Mouse (Mus musculus) olfactory bulb, adult 2 months (tissue): Measurements from ENCODE around the gene Epb41l1. TPM values are rescaled to one million over a fixed set of nuclear protein-coding genes. Genes with fewer than 3 reads are reported as not detected.

Experiments
- H3K27ac ChIP-seq: fragments of 200-500 bp; 2 replicates; pipeline ENCODE4 v1.5.1; 2012; ENCODE audit warnings: low read depth, low read length; ENCODE audit not compliant: insufficient read depth
- H3K4me1 ChIP-seq: fragments of 200-500 bp; 2 replicates; pipeline ENCODE4 v1.6.1; 2012; ENCODE audit warnings: low read length; ENCODE audit not compliant: control insufficient read depth, insufficient read depth
- H3K4me3 ChIP-seq: fragments of 200-500 bp; 2 replicates; pipeline ENCODE4 v1.5.1; 2012; ENCODE audit warnings: mild to moderate bottlenecking, low read depth, low read length, moderate library complexity; ENCODE audit not compliant: insufficient read depth
- CTCF ChIP-seq: fragments of 200-500 bp; IDR thresholded peaks from 2 replicates; pipeline ENCODE4 v1.5.1; 2012; ENCODE audit warnings: low read depth, mild to moderate bottlenecking, low read length, moderate library complexity; ENCODE audit not compliant: insufficient read depth
- POLR2A ChIP-seq: fragments of 200-500 bp; IDR thresholded peaks from 2 replicates; pipeline ENCODE4 v1.6.1; 2012; ENCODE audit warnings: mild to moderate bottlenecking, low read depth, low read length, moderate library complexity; ENCODE audit not compliant: insufficient read depth
- WGBS: fragments of 180-500 bp; shearing (Covaris S2); methylation state at CpG from one replicate; pipeline ENCODE4 v1.1.7; 2018; 5-methylcytosine and 5-hydroxymethylcytosine counted together
- polyA plus RNA-seq: library from polyadenylated mRNA; stranded (reverse); fragments of >200 nt; gene quantifications from 2 replicates; pipeline ENCODE4 v1.2.4, GENCODE M21; 2012; ENCODE audit warnings: low replicate concordance; ENCODE audit not compliant: missing spikeins, insufficient read depth, insufficient read length

Gene Epb41l1
- polyA plus RNA-seq, 1 experiment, result 51.4 TPM

- no peak overlapping the region for H3K27ac ChIP-seq
- TF ChIP-seq POLR2A, result no peak
- H3K4me3 ChIP-seq, result no peak overlapping the region
- WGBS, result 84% methylated on average over 4 of the region's 4 CpGs
- peaks cover 2% of the 10 kb centered on the region; the same call in 1 of the 2 replicates for H3K4me1 ChIP-seq
These were observed 131.7 kb downstream of the Epb41l1 start for GRCm38 (mm10) chr2:156552421-156552820.

GRCm38 (mm10) chr2:156561808-156562207, 141.1 kb downstream of the Epb41l1 start:
- Histone ChIP-seq H3K4me3 (no peak overlapping the region), H3K27ac (no peak overlapping the region), H3K4me1 (no peaks in the 10 kb centered on the region)
- TF ChIP-seq POLR2A (no peak), CTCF (no peak)
- 93% methylated on average over 2 of the region's 2 CpGs for WGBS

- TF ChIP-seq CTCF, result no peak
- no peak for TF ChIP-seq POLR2A
- 17% methylated on average over 5 of the region's 5 CpGs for WGBS
- no peaks in the 10 kb centered on the region; the same call in 1 of the 2 replicates for H3K4me1 ChIP-seq
- peak overlapping the region; percentile 63 for H3K27ac ChIP-seq
- H3K4me3 ChIP-seq, result no peak overlapping the region
These were observed 142.8 kb downstream of the Epb41l1 start for GRCm38 (mm10) chr2:156563557-156563956.

- Histone ChIP-seq H3K4me3 (no peak overlapping the region), H3K4me1 (no peaks in the 10 kb centered on the region; the same call in 1 of the 2 replicates), H3K27ac (no peak overlapping the region)
- WGBS, result 48% methylated on average over 2 of the region's 2 CpGs
- TF ChIP-seq POLR2A (no peak), CTCF (no peak)
These were observed 145.8 kb downstream of the Epb41l1 start for GRCm38 (mm10) chr2:156566512-156566911.

- no peak for TF ChIP-seq CTCF
- no peak for TF ChIP-seq POLR2A
- no peaks in the 10 kb centered on the region; the same call in 1 of the 2 replicates for H3K4me1 ChIP-seq
- no peak overlapping the region for H3K27ac ChIP-seq
- WGBS, result 92% methylated on average over 7 of the region's 7 CpGs
- no peak overlapping the region for H3K4me3 ChIP-seq
These were observed 147.9 kb downstream of the Epb41l1 start for GRCm38 (mm10) chr2:156568647-156569046.

GRCm38 (mm10) chr2:156569261-156569660, 148.6 kb downstream of the Epb41l1 start:
- no peak overlapping the region for H3K4me3 ChIP-seq
- WGBS, result 92% methylated on average over 3 of the region's 3 CpGs
- H3K4me1 ChIP-seq, result no peaks in the 10 kb centered on the region; the same call in 1 of the 2 replicates
- no peak overlapping the region for H3K27ac ChIP-seq
- TF ChIP-seq POLR2A (no peak), CTCF (no peak)

GRCm38 (mm10) chr2:156571521-156571920, 150.8 kb downstream of the Epb41l1 start:
- no peaks in the 10 kb centered on the region; the same call in 1 of the 2 replicates for H3K4me1 ChIP-seq
- 87% methylated on average over 6 of the region's 6 CpGs for WGBS
- TF ChIP-seq CTCF, result no peak
- TF ChIP-seq POLR2A, result no peak
- no peak overlapping the region for H3K27ac ChIP-seq
- no peak overlapping the region for H3K4me3 ChIP-seq

GRCm38 (mm10) chr2:156576850-156577587, 156.3 kb downstream of the Epb41l1 start:
- TF ChIP-seq POLR2A, result no peak
- no peak for TF ChIP-seq CTCF
- Histone ChIP-seq H3K4me1 (peaks cover 37% of the 10 kb centered on the region), H3K27ac (no peak overlapping the region), H3K4me3 (no peak overlapping the region)
- 81% methylated on average over 7 of the region's 7 CpGs for WGBS

GRCm38 (mm10) chr2:156580507-156580906, 159.8 kb downstream of the Epb41l1 start:
- 47% methylated on average over 5 of the region's 5 CpGs for WGBS
- no peak for TF ChIP-seq POLR2A
- no peak for TF ChIP-seq CTCF
- peaks cover 60% of the 10 kb centered on the region for H3K4me1 ChIP-seq
- peak overlapping the region; percentile 93 for H3K27ac ChIP-seq
- H3K4me3 ChIP-seq, result no peak overlapping the region
